Mouse (Mus musculus) WW6 (cell line): ENCODE results near the gene Nolc1.
A peak's percentile ranks its signal among the peaks of the same experiment; 100 is the strongest.

Experiments
- DNase-seq: peaks from one replicate; pipeline ENCODE4 v3.0.0-alpha.2; 2013; ENCODE audit warnings: low read depth, low spot score

Gene Nolc1

GRCm38 (mm10) chr19:46042476-46043011 is 33.1 kb upstream of the Nolc1 start:
- DNase-seq = no peak

GRCm38 (mm10) chr19:46043380-46043779 is 32.3 kb upstream of the Nolc1 start:
- no peak for DNase-seq

GRCm38 (mm10) chr19:46044271-46044992 is 31.2 kb upstream of the Nolc1 start, which contains the start of gene Pprc1:
Gene Pprc1, plus strand, starts transcription at chr19:46044886.
- DNase-seq = no peak

GRCm38 (mm10) chr19:46044993-46045695 is 30.5 kb upstream of the Nolc1 start, which contains the start of gene Ldb1:
Gene Ldb1, minus strand, starts transcription at chr19:46045214.
- peak; percentile 76 for DNase-seq

- DNase-seq = peak; percentile 53
Observed at GRCm38 (mm10) chr19:46045696-46046311, 29.9 kb upstream of the Nolc1 start.

GRCm38 (mm10) chr19:46046621-46047025 is 29.0 kb upstream of the Nolc1 start:
- DNase-seq = no peak

- no peak for DNase-seq
Observed at GRCm38 (mm10) chr19:46047426-46047825, 28.2 kb upstream of the Nolc1 start.

- no peak for DNase-seq
Observed at GRCm38 (mm10) chr19:46049129-46049528, 26.5 kb upstream of the Nolc1 start.

GRCm38 (mm10) chr19:46050462-46050861 is 25.2 kb upstream of the Nolc1 start:
- no peak for DNase-seq

GRCm38 (mm10) chr19:46055752-46056387 is 19.8 kb upstream of the Nolc1 start:
- DNase-seq = no peak

GRCm38 (mm10) chr19:46056388-46056946 is 19.2 kb upstream of the Nolc1 start:
- peak; percentile 77 for DNase-seq

- peak; percentile 73 for DNase-seq
Observed at GRCm38 (mm10) chr19:46056947-46057607, 18.6 kb upstream of the Nolc1 start.

GRCm38 (mm10) chr19:46058466-46058865 is 17.2 kb upstream of the Nolc1 start:
- DNase-seq = no peak

GRCm38 (mm10) chr19:46060845-46061244 is 14.8 kb upstream of the Nolc1 start:
- no peak for DNase-seq

- no peak for DNase-seq
Observed at GRCm38 (mm10) chr19:46068054-46068453, 7.6 kb upstream of the Nolc1 start.

- no peak for DNase-seq
Observed at GRCm38 (mm10) chr19:46073285-46073684, 2.4 kb upstream of the Nolc1 start.

- no peak for DNase-seq
Observed at GRCm38 (mm10) chr19:46074266-46074665, 1.4 kb upstream of the Nolc1 start.

GRCm38 (mm10) chr19:46078535-46078934 is 2.9 kb downstream of the Nolc1 start:
- DNase-seq = no peak

GRCm38 (mm10) chr19:46085185-46085584 is 9.5 kb downstream of the Nolc1 start:
- DNase-seq = no peak

- DNase-seq = peak; percentile 64
Observed at GRCm38 (mm10) chr19:46086337-46086736, 10.7 kb downstream of the Nolc1 start.

GRCm38 (mm10) chr19:46087871-46088270 is 12.2 kb downstream of the Nolc1 start:
- no peak for DNase-seq
